Comparison of ENCODE assay signal across 16 mouse cellular contexts in the genomic region with DNA sequence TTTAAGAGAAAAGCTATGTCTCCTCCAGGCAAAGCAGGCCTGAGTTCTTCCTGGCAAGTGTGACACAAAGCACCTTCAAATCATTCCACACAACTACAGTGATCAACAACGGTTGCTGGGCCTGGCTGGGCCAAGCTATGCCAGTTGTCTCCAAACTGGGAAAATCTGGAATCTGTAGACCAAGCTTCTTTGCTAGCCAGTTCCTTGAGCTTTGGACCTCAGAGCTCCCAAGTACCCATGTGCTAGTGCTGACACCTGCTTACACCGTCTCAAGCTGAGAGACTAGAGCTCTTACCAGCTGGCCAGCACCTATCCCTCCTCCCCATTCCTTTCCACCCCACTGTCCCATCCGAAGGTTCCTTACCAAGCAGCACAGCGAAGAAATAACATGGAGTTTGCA.
"Had no signal": no experiment of that assay in that cellular context is flagged by ENCODE, and none has a peak within 500 bp of the region (broad histone marks: within the 10 kb centered on the region; RNA-seq: fewer than 3 reads in every experiment).

No protein-coding gene starts in this region.

- H3K36me3 ChIP-seq: intestine, embryonic 15.5 days; liver, embryonic 13.5 days; midbrain, embryonic 15.5 days; neural tube, embryonic 12.5 days had no signal

- DNase-seq: liver, embryonic 13.5 days; right cerebral cortex, adult 18-20 months; right cerebral cortex, postnatal 14 days; right cerebral cortex, postnatal 4 days; thymus, postnatal 25 days had no signal

- ATAC-seq: intestine, embryonic 15.5 days; lung, postnatal 0 days; midbrain, embryonic 15.5 days had no signal

- H3K27me3 ChIP-seq: intestine, embryonic 15.5 days; liver, embryonic 13.5 days; midbrain, embryonic 12.5 days; midbrain, embryonic 15.5 days; neural tube, embryonic 12.5 days; neural tube, embryonic 15.5 days had no signal

- H3K9ac ChIP-seq: intestine, embryonic 15.5 days; liver, embryonic 13.5 days; lung, embryonic 14.5 days; midbrain, embryonic 12.5 days; midbrain, embryonic 15.5 days; neural tube, embryonic 12.5 days; neural tube, embryonic 15.5 days had no signal

- H3K4me2 ChIP-seq: intestine, embryonic 15.5 days; liver, embryonic 13.5 days; lung, embryonic 14.5 days; midbrain, embryonic 12.5 days; midbrain, embryonic 15.5 days; neural tube, embryonic 12.5 days; neural tube, embryonic 15.5 days had no signal

- H3K27ac ChIP-seq: intestine, embryonic 15.5 days; layer of hippocampus, adult 2 months; left cerebral cortex, adult 2 months; liver, embryonic 13.5 days; macrophage; midbrain, embryonic 12.5 days; midbrain, embryonic 15.5 days; neural tube, embryonic 12.5 days; neural tube, embryonic 15.5 days; stomach, postnatal 0 days had no signal

- H3K4me1 ChIP-seq: intestine, embryonic 15.5 days; liver, embryonic 13.5 days; midbrain, embryonic 12.5 days; midbrain, embryonic 15.5 days; neural tube, embryonic 12.5 days; neural tube, embryonic 15.5 days had no signal

- H3K9me3 ChIP-seq: intestine, embryonic 15.5 days; liver, embryonic 13.5 days; midbrain, embryonic 12.5 days; midbrain, embryonic 15.5 days; neural tube, embryonic 12.5 days; neural tube, embryonic 15.5 days had no signal

- H3K4me3 ChIP-seq: intestine, embryonic 15.5 days; layer of hippocampus, adult 2 months; left cerebral cortex, adult 2 months; liver, embryonic 13.5 days; midbrain, embryonic 12.5 days; midbrain, embryonic 15.5 days; neural tube, embryonic 12.5 days; neural tube, embryonic 15.5 days had no signal
